Mouse (Mus musculus) spleen, postnatal 36 days (tissue): ENCODE data around the gene Tmem184b.
A peak's percentile ranks its signal among the peaks of the same experiment; 100 is the strongest.

Source experiments
- DNase-seq, 2 experiments: peaks; one replicate each; pipeline ENCODE4 v3.0.0; 2022; ENCODE audit warnings: low spot score in 2 of 2, mixed read lengths in 1 of 2

The Tmem184b gene

GRCm38 (mm10) chr15:79429994-79430393 lies 26.6 kb upstream of the Tmem184b start:
- no peak for DNase-seq

GRCm38 (mm10) chr15:79429527-79429926 lies 26.2 kb upstream of the Tmem184b start:
- DNase-seq = no peak

GRCm38 (mm10) chr15:79428616-79429015 lies 25.2 kb upstream of the Tmem184b start:
- DNase-seq = no peak

- no peak for DNase-seq
Observed at GRCm38 (mm10) chr15:79427516-79427915, 24.1 kb upstream of the Tmem184b start.

GRCm38 (mm10) chr15:79425516-79425915 lies 22.1 kb upstream of the Tmem184b start:
- no peak for DNase-seq

- DNase-seq = no peak
Observed at GRCm38 (mm10) chr15:79424602-79425001, 21.2 kb upstream of the Tmem184b start.

- DNase-seq = no peak
Observed at GRCm38 (mm10) chr15:79422715-79423243, 19.4 kb upstream of the Tmem184b start.

GRCm38 (mm10) chr15:79418677-79419076 lies 15.3 kb upstream of the Tmem184b start:
- no peak for DNase-seq

GRCm38 (mm10) chr15:79418265-79418664 lies 14.9 kb upstream of the Tmem184b start:
- peak; percentile 51 to 64 for DNase-seq

GRCm38 (mm10) chr15:79417379-79417778 lies 14.0 kb upstream of the Tmem184b start:
- DNase-seq = no peak

- no peak for DNase-seq
Observed at GRCm38 (mm10) chr15:79416460-79417085, 13.2 kb upstream of the Tmem184b start.

GRCm38 (mm10) chr15:79414513-79414912 lies 11.1 kb upstream of the Tmem184b start:
- peak; percentile 39 to 63 for DNase-seq

GRCm38 (mm10) chr15:79413802-79414201 lies 10.4 kb upstream of the Tmem184b start:
- DNase-seq = no peak

- no peak for DNase-seq
Observed at GRCm38 (mm10) chr15:79413201-79413600, 9.8 kb upstream of the Tmem184b start.

- DNase-seq = no peak
Observed at GRCm38 (mm10) chr15:79411363-79412065, 8.1 kb upstream of the Tmem184b start.

- no peak for DNase-seq
Observed at GRCm38 (mm10) chr15:79409077-79409573, 5.8 kb upstream of the Tmem184b start.

GRCm38 (mm10) chr15:79406564-79406963 lies 3.2 kb upstream of the Tmem184b start:
- DNase-seq = no peak

- DNase-seq = no peak
Observed at GRCm38 (mm10) chr15:79404277-79404676, 908 bp upstream of the Tmem184b start.

GRCm38 (mm10) chr15:79403763-79404210 lies 418 bp upstream of the Tmem184b start:
- DNase-seq = no peak

- DNase-seq = no peak
Observed at GRCm38 (mm10) chr15:79402176-79402575, 1.2 kb downstream of the Tmem184b start.

- no peak for DNase-seq
Observed at GRCm38 (mm10) chr15:79400975-79401365, 2.4 kb downstream of the Tmem184b start.

- no peak for DNase-seq
Observed at GRCm38 (mm10) chr15:79400134-79400974, 3.0 kb downstream of the Tmem184b start.
